Mouse (Mus musculus): ENCODE data around the gene Dpp3.

DNA sequence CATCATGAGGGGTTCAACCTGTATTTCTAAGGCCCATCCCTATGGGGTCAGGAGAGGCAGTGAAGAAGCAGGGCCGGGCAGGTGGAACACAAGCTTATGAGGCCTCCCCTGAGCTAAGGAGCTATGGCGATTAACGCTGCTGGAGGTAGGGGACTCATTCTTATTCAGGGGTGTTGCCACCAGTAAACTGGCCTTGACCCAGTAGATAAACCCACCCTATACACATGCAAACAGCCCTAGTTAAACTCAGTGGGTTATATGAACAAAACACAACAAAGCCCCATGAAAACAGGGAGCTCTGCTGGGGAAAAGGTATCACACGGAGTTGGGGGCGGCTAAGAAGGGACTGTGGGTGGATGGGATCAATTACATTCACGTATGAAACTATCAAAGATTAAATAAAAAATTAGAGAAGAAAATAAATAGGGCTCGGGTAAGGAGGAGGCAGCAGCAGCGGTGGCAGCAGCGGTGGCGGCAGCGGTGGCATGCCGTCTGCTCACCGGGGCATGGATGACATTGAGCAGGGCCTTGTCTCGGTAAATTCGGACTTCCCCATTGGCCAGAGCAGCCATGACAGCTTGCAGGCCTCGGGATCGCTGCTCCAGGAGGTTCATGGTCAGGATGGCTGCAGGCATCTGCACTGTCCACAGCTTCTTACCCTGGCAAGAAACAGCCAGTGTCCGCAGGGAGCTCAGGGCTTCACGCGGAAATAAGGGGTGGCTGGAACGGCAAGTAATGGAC is 31.1 kb downstream of the Dpp3 start:
- TF ChIP-seq CTCF (IDR thresholded peaks at IDR 0.05 in 2 of 3, conservative IDR thresholded peaks at IDR 0.05 in 1 of 3; ENCODE audit: control insufficient read depth in 1 of 3, insufficient read depth in 1 of 3, low read depth in 2 of 3, low read length in 3 of 3, poor library complexity in 1 of 3, severe bottlenecking in 1 of 3), result no peak
- TF ChIP-seq POLR2A (IDR thresholded peaks at IDR 0.05; ENCODE audit: control insufficient read depth in 1 of 2, insufficient read depth in 1 of 2, low read depth in 1 of 2, low read length in 2 of 2, poor library complexity in 1 of 2), result no peak
- TF ChIP-seq ETS1 (IDR thresholded peaks at IDR 0.05; ENCODE audit: low read depth, low read length), result no peak
- no peak for TF ChIP-seq GATA1 (IDR thresholded peaks at IDR 0.05; ENCODE audit: low read depth, low read length)
- no peak for TF ChIP-seq HCFC1 (IDR thresholded peaks at IDR 0.05; ENCODE audit: low read depth, low read length)
- no peak for TF ChIP-seq USF1 (IDR thresholded peaks at IDR 0.05; ENCODE audit: low read depth, low read length)
- TF ChIP-seq MXI1 (IDR thresholded peaks at IDR 0.05; ENCODE audit: low read depth, low read length), result no peak
- TF ChIP-seq MAZ (IDR thresholded peaks at IDR 0.05; ENCODE audit: low read depth, low read length), result no peak
- TF ChIP-seq ZMIZ1 (IDR thresholded peaks at IDR 0.05; ENCODE audit: low read depth, low read length), result no peak
- TF ChIP-seq TCF12 (IDR thresholded peaks at IDR 0.05; ENCODE audit: low read depth, low read length), result no peak
- TF ChIP-seq MAX (IDR thresholded peaks at IDR 0.05; ENCODE audit: low read length), result no peak
- TF ChIP-seq EP300 (IDR thresholded peaks at IDR 0.05; ENCODE audit: low read depth in 1 of 2, low read length in 2 of 2), result no peak
- no peak for TF ChIP-seq KAT2A (conservative IDR thresholded peaks at IDR 0.05; ENCODE audit: low read depth, low read length)
- no peak for TF ChIP-seq MYB (IDR thresholded peaks at IDR 0.05; ENCODE audit: low read depth, low read length)

All from MEL (cell line).